Mouse (Mus musculus): ENCODE measurements at regions not wholly inside any gene's neighbourhood (a gene's known extent, or its start where the extent isn't known, plus 50 kb on each side); places are given as distances from the start of the nearest gene placed in this dataset.
A peak's percentile ranks its signal among the peaks of the same experiment; 100 is the strongest.

DNA sequence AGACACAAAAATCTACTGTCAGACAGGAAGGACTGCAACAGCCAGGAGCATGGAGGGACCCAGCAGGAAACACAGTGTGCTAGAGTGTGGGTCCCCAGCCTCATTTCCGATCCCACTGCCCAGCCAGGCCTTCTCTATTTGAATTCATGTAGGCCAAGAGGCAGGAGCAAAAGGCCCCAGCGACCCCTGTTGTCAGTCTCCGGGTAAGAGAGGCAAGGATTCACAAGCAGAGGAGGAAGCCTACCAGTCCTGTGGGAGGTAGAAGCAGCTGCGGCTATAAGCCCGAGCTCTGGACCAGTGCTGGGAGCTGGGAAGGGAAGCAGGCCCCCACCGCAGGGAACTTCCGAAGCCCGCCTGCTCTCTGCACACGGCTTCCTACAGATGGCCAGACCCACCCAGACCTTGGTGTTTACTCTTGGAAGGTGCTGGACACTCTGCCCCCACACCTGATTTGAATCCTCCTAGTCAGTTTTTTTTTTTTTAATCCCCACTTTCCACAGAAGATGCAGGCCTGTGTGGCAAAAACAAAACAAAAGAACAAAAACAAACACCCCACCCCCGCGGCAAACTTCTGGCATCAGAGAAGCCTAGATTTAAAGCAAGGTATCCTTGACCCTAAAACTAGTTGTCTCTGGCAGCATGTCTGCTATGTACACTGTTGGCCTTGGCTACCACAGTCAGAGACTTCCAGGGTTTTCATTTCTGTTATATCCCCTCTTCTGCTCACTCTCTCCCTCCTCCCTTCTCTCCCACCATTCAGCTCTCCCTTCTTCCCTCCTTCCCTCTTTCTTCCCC lies 420.6 kb upstream of the Trpc7 start:
- ATAC-seq (ENCODE audit: extremely low read depth, insufficient number of reproducible peaks, low FRiP score, low TSS enrichment): no peak
- H3K27me3 ChIP-seq (replicated peaks): no peaks in the 10 kb centered on the region
- H3K27ac ChIP-seq (replicated peaks): peak overlapping the region; percentile 53
- no peak overlapping the region for H3K4me2 ChIP-seq
- 32% methylated on average over 11 of the region's 11 CpGs for WGBS
- H3K9ac ChIP-seq: no peak overlapping the region
- no peaks in the 10 kb centered on the region for H3K36me3 ChIP-seq
- peaks cover 29% of the 10 kb centered on the region for H3K4me1 ChIP-seq
- H3K9me3 ChIP-seq: no peaks in the 10 kb centered on the region
- H3K4me3 ChIP-seq: no peak overlapping the region

- Histone ChIP-seq H3K4me3 (no peak overlapping the region), H3K27me3 (replicated peaks) (no peaks in the 10 kb centered on the region), H3K9ac (no peak overlapping the region), H3K4me2 (no peak overlapping the region), H3K27ac (replicated peaks) (no peak overlapping the region), H3K36me3 (no peaks in the 10 kb centered on the region), H3K4me1 (peaks cover 29% of the 10 kb centered on the region), H3K9me3 (0 out of 2 replicates have a peak, but pooled peaks cover 4% of the 10 kb centered on the region)
- ATAC-seq (ENCODE audit: extremely low read depth, insufficient number of reproducible peaks, low FRiP score, low TSS enrichment): no peak
- 26% methylated on average over 9 of the region's 9 CpGs for WGBS
Observed at GRCm38 (mm10) chr13:57314512-57314911, 418.7 kb upstream of the Trpc7 start.

DNA sequence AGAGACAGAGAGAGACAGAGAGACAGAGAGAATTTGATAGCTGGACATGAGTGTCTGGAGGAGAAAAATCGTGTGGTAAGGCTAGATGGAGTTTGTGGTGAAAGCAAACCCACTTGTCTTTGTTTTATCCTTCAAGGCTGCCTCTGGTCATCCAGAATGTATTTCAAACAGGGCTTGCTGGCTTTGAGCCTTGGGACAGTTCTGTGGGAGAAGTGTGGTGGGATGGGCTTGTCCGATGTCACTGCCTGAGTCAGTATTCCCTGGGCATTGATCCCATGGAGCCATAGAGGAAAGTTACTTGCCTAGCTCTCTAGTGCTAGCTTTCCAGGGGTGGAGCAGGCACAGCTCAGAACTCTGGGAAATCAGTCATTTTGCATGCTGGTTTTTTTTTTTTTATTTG lies 417.9 kb upstream of the Trpc7 start:
- 0 out of 2 replicates have a peak, but pooled peaks cover 6% of the 10 kb centered on the region for H3K9me3 ChIP-seq
- H3K27me3 ChIP-seq (replicated peaks): no peaks in the 10 kb centered on the region
- H3K4me3 ChIP-seq: no peak overlapping the region
- no peak overlapping the region for H3K27ac ChIP-seq (replicated peaks)
- H3K4me2 ChIP-seq: no peak overlapping the region
- H3K9ac ChIP-seq: no peak overlapping the region
- 33% methylated on average over 2 of the region's 2 CpGs for WGBS
- H3K4me1 ChIP-seq: peaks cover 29% of the 10 kb centered on the region
- no peak for ATAC-seq (ENCODE audit: extremely low read depth, insufficient number of reproducible peaks, low FRiP score, low TSS enrichment)
- no peaks in the 10 kb centered on the region for H3K36me3 ChIP-seq

DNA sequence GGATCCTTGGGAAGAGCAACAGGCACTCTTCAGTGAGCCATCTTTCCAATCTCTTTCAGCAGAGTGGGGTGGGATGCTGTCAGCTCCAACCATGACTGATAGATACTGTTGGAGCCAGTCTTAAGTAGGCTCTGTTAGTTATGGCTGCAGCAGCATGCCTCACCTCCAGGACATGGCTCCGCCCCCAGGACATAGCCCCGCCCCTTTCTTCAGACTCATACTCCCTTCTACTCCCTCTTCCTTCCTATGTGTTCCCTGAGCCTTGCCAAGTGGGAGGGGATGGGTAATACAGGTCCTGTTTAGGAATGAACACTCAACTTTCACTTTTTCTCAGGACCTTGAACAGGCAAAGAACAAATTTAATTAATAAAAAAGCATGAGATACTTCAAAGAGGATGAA lies 415.4 kb upstream of the Trpc7 start:
- Histone ChIP-seq H3K4me1 (peaks cover 31% of the 10 kb centered on the region), H3K27ac (replicated peaks) (no peak overlapping the region), H3K9ac (no peak overlapping the region), H3K4me3 (no peak overlapping the region), H3K9me3 (peaks cover 9% of the 10 kb centered on the region; the same call in 1 of the 2 replicates), H3K36me3 (no peaks in the 10 kb centered on the region), H3K4me2 (no peak overlapping the region), H3K27me3 (replicated peaks) (no peaks in the 10 kb centered on the region)
- ATAC-seq (ENCODE audit: extremely low read depth, insufficient number of reproducible peaks, low FRiP score, low TSS enrichment): no peak
- WGBS: 48% methylated on average over 2 of the region's 2 CpGs

- no peak for ATAC-seq (ENCODE audit: extremely low read depth, insufficient number of reproducible peaks, low FRiP score, low TSS enrichment)
- Histone ChIP-seq H3K27me3 (replicated peaks) (no peaks in the 10 kb centered on the region), H3K9ac (no peak overlapping the region), H3K36me3 (no peaks in the 10 kb centered on the region), H3K4me2 (no peak overlapping the region), H3K4me3 (no peak overlapping the region), H3K27ac (replicated peaks) (no peak overlapping the region), H3K4me1 (peaks cover 35% of the 10 kb centered on the region), H3K9me3 (peaks cover 9% of the 10 kb centered on the region; the same call in 1 of the 2 replicates)
- 81% methylated on average over 4 of the region's 4 CpGs for WGBS
Observed at GRCm38 (mm10) chr13:57309618-57310017, 413.8 kb upstream of the Trpc7 start.

DNA sequence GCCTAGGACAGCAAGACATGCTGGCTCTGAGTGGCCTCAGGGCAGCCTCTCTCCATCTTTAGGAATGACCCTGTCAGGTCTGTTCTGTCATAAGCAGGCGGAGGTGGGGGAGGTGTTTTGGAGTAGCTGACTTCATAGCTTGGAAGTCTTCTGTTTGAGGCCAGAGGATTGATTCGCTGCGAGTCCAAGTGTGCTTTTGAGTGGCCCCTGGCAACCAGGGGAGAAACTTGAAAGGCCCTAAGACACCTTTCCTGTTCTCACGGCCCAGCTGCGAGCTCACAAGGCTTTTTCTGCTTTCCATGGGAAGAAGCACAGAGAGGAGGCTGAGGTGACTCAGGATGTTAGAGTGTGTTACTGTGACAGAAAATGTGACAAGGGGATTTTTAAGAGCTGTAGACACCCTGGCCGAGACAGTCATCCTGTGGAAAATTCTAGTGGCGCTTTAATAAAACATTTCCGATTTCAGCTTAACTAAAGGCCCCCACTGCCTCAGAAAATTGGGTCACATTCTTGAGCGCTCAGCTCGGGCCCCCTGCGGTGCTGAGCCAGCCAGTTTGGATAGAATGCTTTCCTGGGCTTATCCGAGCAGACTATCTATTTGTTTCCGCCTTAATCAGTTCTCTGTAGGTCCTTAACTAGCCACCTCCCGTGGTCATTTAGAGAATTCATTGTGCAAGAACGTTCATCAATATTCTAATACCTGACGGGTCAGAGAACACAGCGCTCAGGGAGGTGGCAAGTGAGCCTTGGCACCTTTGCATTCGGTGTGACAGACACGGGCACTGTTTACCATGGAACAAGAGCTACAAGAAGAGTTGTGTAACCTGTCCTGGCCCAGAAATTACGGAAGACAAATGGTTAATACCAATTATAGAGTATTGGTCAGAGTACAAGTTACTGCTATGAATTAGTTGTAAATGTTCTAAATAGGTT lies 412.4 kb upstream of the Trpc7 start:
- no peak overlapping the region for H3K4me3 ChIP-seq
- no peak overlapping the region for H3K9ac ChIP-seq
- no peak overlapping the region for H3K27ac ChIP-seq (replicated peaks)
- no peaks in the 10 kb centered on the region for H3K27me3 ChIP-seq (replicated peaks)
- H3K36me3 ChIP-seq: no peaks in the 10 kb centered on the region
- H3K9me3 ChIP-seq: peaks cover 9% of the 10 kb centered on the region; the same call in 1 of the 2 replicates
- peaks cover 24% of the 10 kb centered on the region for H3K4me1 ChIP-seq
- WGBS: 28% methylated on average over 20 of the region's 20 CpGs
- ATAC-seq (ENCODE audit: extremely low read depth, insufficient number of reproducible peaks, low FRiP score, low TSS enrichment): no peak
- H3K4me2 ChIP-seq: no peak overlapping the region

GRCm38 (mm10) chr13:57305586-57305985 lies 409.8 kb upstream of the Trpc7 start:
- no peak overlapping the region for H3K27ac ChIP-seq (replicated peaks)
- no peaks in the 10 kb centered on the region for H3K27me3 ChIP-seq (replicated peaks)
- no peak overlapping the region for H3K9ac ChIP-seq
- peaks cover 9% of the 10 kb centered on the region; the same call in 1 of the 2 replicates for H3K9me3 ChIP-seq
- H3K4me2 ChIP-seq: no peak overlapping the region
- WGBS: 56% methylated on average over 7 of the region's 7 CpGs
- no peak for ATAC-seq (ENCODE audit: extremely low read depth, insufficient number of reproducible peaks, low FRiP score, low TSS enrichment)
- no peak overlapping the region for H3K4me3 ChIP-seq
- peaks cover 22% of the 10 kb centered on the region for H3K4me1 ChIP-seq
- H3K36me3 ChIP-seq: no peaks in the 10 kb centered on the region

DNA sequence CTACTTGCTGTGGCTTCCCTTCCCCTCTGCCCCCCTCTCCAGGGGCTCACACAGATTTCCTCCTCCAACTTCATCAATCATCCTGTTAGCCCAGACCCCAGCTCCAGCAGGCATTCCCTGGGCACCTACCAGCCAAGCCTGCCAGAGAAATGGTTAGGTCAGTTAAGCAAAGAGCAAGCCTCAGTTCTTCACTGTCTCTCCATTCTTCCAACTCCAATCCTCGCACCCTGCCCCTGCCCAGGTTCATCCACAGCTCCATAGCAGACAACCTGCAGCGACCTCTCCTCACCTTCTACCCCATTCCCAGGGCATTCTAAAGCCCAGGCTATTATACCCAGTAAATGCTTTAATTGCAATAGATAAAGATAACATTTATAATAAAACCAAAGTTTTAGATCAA lies 408.0 kb upstream of the Trpc7 start:
- no peak overlapping the region for H3K27ac ChIP-seq (replicated peaks)
- no peak overlapping the region for H3K4me3 ChIP-seq
- no peak overlapping the region for H3K9ac ChIP-seq
- H3K4me1 ChIP-seq: peaks cover 22% of the 10 kb centered on the region
- H3K4me2 ChIP-seq: no peak overlapping the region
- peaks cover 3% of the 10 kb centered on the region; the same call in 1 of the 2 replicates for H3K9me3 ChIP-seq
- no peaks in the 10 kb centered on the region for H3K27me3 ChIP-seq (replicated peaks)
- 69% methylated on average over 2 of the region's 2 CpGs for WGBS
- ATAC-seq (ENCODE audit: extremely low read depth, insufficient number of reproducible peaks, low FRiP score, low TSS enrichment): no peak
- H3K36me3 ChIP-seq: no peaks in the 10 kb centered on the region

DNA sequence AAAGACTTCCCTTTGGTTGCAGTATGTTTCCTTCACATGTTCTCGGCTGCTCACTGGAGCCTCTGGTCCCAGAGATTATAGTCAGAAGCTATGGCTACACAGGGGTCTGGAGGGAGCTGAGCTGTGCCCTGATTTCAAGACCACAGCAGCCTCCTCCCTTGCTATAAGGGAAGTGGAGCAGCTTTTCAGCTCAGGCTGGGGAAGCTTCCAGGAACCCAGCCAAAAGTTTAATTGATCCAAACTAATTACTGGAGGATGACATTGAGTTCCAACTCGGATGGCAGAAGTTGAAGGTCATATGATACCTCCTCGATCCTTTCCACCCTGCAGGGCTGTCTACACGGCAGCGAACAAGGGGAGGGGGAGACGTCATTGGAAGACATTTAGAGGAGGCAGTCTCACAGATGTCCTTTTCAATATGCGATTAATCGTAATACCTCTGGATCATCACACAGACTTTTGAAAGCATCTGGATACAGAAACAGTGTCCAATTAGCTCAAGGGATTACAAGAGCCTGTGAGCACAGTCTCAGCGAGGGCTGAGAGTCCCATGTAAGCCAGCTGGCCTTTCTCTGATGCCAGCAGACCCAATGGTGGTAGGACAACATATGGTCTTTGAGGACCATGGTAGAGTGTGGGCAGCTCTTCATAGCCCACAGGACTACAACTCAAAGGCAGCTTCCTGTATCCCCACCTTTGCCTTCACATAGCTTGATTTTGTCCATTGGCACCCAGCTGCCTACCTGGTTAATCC lies 396.1 kb upstream of the Trpc7 start:
- no peak overlapping the region for H3K9ac ChIP-seq
- no peaks in the 10 kb centered on the region for H3K9me3 ChIP-seq
- H3K27me3 ChIP-seq (replicated peaks): no peaks in the 10 kb centered on the region
- no peak for ATAC-seq (ENCODE audit: extremely low read depth, insufficient number of reproducible peaks, low FRiP score, low TSS enrichment)
- no peak overlapping the region for H3K4me2 ChIP-seq
- no peaks in the 10 kb centered on the region for H3K4me1 ChIP-seq
- H3K27ac ChIP-seq (replicated peaks): no peak overlapping the region
- H3K4me3 ChIP-seq: no peak overlapping the region
- WGBS: 70% methylated on average over 9 of the region's 9 CpGs
- H3K36me3 ChIP-seq: no peaks in the 10 kb centered on the region

DNA sequence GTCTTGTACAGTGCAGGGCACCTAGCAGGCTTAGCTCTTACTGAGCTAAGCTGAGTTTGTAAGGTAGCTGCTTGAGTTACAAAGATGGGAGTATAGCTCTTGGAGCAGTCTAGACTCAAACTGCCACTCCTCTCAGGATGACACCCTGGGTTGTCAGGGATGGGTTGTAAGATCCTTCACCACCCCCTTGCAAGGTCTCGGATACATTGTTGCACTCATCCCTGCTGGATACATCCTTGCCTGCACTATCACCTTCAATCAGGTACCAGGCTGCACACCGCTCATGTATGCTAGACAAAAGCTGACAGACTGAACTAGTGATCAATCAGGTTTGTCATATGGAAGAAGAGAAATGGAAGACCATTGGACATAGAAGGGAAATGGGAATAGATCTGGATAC lies 390.4 kb upstream of the Trpc7 start:
- Histone ChIP-seq H3K36me3 (no peaks in the 10 kb centered on the region), H3K27me3 (replicated peaks) (peaks cover 11% of the 10 kb centered on the region; the same call in 1 of the 2 replicates), H3K9me3 (no peaks in the 10 kb centered on the region), H3K4me3 (no peak overlapping the region), H3K4me1 (no peaks in the 10 kb centered on the region; the same call in 1 of the 2 replicates), H3K4me2 (no peak overlapping the region), H3K27ac (replicated peaks) (no peak overlapping the region), H3K9ac (no peak overlapping the region)
- 86% methylated on average over 2 of the region's 2 CpGs for WGBS
- no peak for ATAC-seq (ENCODE audit: extremely low read depth, insufficient number of reproducible peaks, low FRiP score, low TSS enrichment)

GRCm38 (mm10) chr13:57282816-57283215 lies 387.0 kb upstream of the Trpc7 start:
- peaks cover 11% of the 10 kb centered on the region; the same call in 1 of the 2 replicates for H3K27me3 ChIP-seq (replicated peaks)
- no peaks in the 10 kb centered on the region for H3K36me3 ChIP-seq
- H3K9me3 ChIP-seq: no peaks in the 10 kb centered on the region
- no peak for ATAC-seq (ENCODE audit: extremely low read depth, insufficient number of reproducible peaks, low FRiP score, low TSS enrichment)
- WGBS: 30% methylated on average over 8 of the region's 8 CpGs
- H3K27ac ChIP-seq (replicated peaks): no peak overlapping the region
- no peak overlapping the region for H3K9ac ChIP-seq
- H3K4me3 ChIP-seq: no peak overlapping the region
- H3K4me2 ChIP-seq: no peak overlapping the region
- H3K4me1 ChIP-seq: no peaks in the 10 kb centered on the region; the same call in 1 of the 2 replicates
